Mouse (Mus musculus) left cerebral cortex, postnatal 14 days (tissue): ENCODE results near the gene Camkv. TPM values are rescaled to one million over a fixed set of nuclear protein-coding genes. Genes with fewer than 3 reads are reported as not detected.

ENCODE experiments used
- DNase-seq, 2 experiments: peaks; one replicate each; pipeline ENCODE4 v3.0.0; 2021 to 2022; ENCODE audit warnings: low spot score in 2 of 2, mixed read lengths in 1 of 2
- intact Hi-C: fragments of 180-260 bp; cut with DNase I; formaldehyde crosslinking; loops from one replicate; pipeline ENCODE4 v1.15.1; 2025
- total RNA-seq, 2 experiments: library from RNA; stranded (reverse); gene quantifications; 2 replicates each; pipeline ENCODE4 v1.2.3; 2021

The Camkv gene
- total RNA-seq, 2 experiments from 2014 or later, result 382 to 398 TPM

DNA sequence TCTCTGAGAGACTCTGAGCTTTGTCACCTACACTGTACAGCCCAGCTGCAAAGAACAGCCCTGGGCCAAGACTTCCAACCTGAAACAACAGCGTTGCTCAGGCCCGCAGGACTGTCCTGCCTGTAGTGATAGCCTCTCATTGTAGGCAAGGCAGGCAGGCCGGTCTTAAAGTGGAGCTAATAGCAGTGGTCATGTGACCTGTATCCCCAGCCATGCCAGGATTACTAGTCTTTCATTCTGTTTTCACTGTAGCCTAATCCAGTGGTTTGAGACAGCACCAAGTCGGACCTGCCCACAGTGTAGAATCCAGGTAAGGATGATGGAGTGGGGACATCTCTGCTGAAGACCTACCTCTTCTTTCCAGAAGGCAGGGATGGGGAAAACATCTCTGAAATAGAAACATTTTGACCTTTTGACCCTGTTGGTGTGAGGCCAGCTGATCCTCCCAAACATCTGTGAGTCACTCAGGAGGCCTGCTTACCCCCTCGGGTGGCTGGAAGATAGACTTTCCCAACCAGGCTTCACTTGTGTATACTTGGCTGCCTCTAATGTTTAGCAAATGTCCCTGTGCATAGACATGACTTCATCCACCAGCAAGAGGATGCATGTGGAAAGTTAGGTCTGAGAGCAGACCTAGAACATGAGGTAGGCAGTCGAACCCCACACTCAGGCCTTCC lies 20.3 kb downstream of the Camkv start:
- intact Hi-C loops, result no loop called here

DNA sequence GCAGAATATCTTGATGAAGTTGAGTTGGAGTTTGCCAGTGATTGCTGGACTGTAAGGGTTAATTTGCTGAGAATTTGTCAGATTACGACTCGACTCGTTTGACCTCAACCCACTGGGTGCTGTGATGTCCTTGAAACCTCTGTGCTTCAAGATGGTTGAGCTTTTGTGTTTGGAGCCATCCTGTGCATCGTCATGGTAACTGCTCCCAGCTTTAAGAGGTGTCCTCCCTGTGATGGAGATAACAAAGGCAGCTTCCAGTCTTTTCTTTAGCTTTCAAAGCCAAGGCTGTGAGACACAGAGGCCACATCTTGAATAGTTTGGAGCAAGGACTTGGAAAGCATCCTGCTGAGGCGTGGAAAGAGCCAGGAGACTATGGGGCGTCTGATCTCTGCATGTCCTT lies 21.7 kb downstream of the Camkv start:
- DNase-seq, result no peak
- intact Hi-C loops, result no loop called here

More for the DNA sequence above, 20.3 kb downstream of the Camkv start:
- no peak for DNase-seq

DNA sequence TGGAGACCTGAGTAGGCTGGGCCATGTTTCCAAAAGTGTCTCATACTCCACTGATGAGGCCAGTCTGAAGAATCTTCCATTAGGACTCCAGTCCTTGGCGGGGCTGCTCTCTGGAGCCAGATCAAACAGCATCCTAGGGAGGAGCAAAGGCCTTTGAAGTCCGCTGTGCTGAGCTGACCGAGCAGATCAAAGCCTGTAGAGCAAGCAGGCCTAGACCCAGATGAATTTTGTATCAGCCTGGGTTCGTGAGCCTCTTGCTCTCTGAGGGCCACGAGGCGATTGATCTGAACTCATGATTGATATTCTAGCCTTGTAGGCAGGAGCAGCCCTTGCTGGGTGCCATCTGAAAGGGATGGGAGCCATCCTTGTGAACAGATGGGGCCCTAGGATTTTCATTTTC lies 24.4 kb downstream of the Camkv start:
- no peak for DNase-seq
- intact Hi-C loops, result loop anchor here (5.0 kb wide), 1 partner anchor 87 kb away; the partner anchor contains the start of gene Gmppb

DNA sequence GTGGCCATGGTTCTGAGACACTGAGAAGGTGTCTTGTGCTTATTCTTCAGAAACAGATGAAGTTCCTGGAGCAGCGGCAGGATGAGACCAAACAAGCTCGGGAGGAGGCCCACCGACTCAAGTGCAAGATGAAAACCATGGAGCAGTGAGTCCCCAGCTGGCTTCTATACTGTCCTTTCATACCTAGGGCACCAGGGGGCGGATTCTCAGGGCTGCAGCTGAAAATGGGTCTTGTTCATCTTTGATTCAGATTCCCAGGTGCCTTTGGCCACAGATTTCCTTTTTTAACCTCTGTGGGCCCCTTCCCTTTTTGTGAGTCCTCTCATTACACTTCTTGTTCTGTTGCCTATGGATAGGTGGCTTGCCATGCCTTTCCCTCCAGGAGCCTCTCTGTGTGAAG lies 25.5 kb downstream of the Camkv start:
- no peak for DNase-seq
- intact Hi-C loops, result loop anchor here (5.0 kb wide), 1 partner anchor 86 kb away; the partner anchor contains the start of gene Gmppb

GRCm38 (mm10) chr9:107961351-107961762 lies 25.9 kb downstream of the Camkv start:
- intact Hi-C loops, result loop anchor here (5.0 kb wide), 1 partner anchor 86 kb away; the partner anchor contains the start of gene Gmppb
- DNase-seq, result peak; percentile 86 to 93

GRCm38 (mm10) chr9:107961881-107962280 lies 26.4 kb downstream of the Camkv start:
- intact Hi-C loops, result loop anchor here (2.0 to 5.0 kb wide), 2 partner anchors 57 to 85 kb away; partner anchors contain the start of gene Gmppb
- peak; percentile 73 to 87 for DNase-seq

- intact Hi-C loops, result loop anchor here (2.0 to 5.0 kb wide), 2 partner anchors 58 to 84 kb away; partner anchors contain the start of gene Gmppb
- DNase-seq, result no peak
Observed at GRCm38 (mm10) chr9:107962916-107963315, 27.4 kb downstream of the Camkv start.

GRCm38 (mm10) chr9:107963700-107964099 lies 28.2 kb downstream of the Camkv start:
- DNase-seq, result peak; percentile 75 to 88
- intact Hi-C loops, result loop anchor here (2.0 to 5.0 kb wide), 2 partner anchors 59 to 84 kb away; partner anchors contain the start of gene Gmppb

DNA sequence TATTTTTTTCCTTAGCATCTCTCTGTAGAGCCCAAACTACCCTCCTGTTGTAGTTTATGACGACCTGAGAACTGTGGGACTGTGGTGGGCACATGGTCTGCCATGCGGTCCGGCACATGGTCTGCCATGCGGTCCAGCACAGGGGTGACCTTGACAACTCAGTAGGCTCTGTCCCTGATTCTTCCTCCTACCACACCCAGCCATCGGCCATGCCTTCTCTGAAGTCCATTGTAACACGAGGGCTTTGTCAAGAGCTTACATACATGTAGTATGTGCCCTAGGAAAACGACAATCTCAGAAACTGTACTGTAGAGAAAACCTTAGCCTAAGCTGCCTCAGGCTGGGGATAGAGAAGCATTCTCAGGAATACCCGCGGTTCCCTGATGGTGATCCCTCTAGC lies 29.2 kb downstream of the Camkv start:
- intact Hi-C loops, result loop anchor here (5.0 kb wide), 1 partner anchor 83 kb away; the partner anchor contains the start of gene Gmppb
- no peak for DNase-seq

- intact Hi-C loops, result no loop called here
Observed at GRCm38 (mm10) chr9:107966676-107967075, 31.2 kb downstream of the Camkv start.

DNA sequence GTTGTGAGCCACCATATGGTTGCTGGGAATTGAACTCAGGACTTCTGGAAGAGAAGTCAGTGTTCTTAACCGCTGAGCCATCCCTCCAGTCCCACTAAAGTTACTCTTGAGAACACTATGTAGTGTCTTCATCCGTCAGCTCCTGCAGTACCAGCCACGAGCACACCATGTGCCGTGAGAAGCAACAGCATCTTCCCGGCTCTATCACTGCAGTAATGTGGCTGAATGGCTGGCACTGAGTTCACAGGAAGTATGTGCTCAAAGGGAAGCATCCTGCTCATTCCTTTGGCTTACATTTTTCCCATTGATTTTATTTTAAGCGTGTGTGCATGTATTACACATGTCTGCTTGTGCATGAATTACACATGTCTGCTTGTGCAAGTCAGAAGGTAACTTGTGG lies 32.0 kb downstream of the Camkv start:
- DNase-seq, result no peak

More at GRCm38 (mm10) chr9:107966676-107967075, 31.2 kb downstream of the Camkv start:
- DNase-seq, result no peak

DNA sequence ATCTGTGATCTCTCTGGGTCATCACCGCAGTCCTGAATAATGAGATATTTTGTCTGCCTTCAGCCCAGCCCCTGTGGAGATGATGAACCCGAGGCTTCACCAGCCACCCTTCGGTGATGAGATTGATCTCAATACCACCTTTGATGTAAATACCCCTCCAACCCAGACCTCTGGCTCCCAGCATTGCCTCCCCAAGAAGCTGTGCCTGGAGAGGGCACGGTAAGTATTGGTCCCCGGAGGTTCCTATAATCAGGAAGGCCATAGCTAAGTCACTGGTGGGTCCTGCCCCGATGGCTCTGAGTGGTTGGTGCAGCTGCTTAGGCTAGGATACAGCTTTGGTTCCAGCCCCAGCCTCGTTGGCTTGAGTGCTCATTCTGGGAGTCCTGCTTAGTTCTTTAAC lies 33.1 kb downstream of the Camkv start:
- no peak for DNase-seq
- intact Hi-C loops, result no loop called here

More for the DNA sequence above, 32.0 kb downstream of the Camkv start:
- intact Hi-C loops, result no loop called here

GRCm38 (mm10) chr9:107970311-107970710 lies 34.8 kb downstream of the Camkv start:
- DNase-seq, result no peak
- intact Hi-C loops, result no loop called here

GRCm38 (mm10) chr9:107971690-107972541 lies 36.4 kb downstream of the Camkv start:
- intact Hi-C loops, result no loop called here
- no peak for DNase-seq

- no peak for DNase-seq
- intact Hi-C loops, result no loop called here
Observed at GRCm38 (mm10) chr9:107974491-107975171, 39.2 kb downstream of the Camkv start.

GRCm38 (mm10) chr9:107975399-107976386 lies 40.2 kb downstream of the Camkv start, which contains the start of gene Uba7:
Gene Uba7, plus strand, starts transcription at chr9:107975505.
- intact Hi-C loops, result no loop called here
- no peak for DNase-seq

GRCm38 (mm10) chr9:107978815-107979214 lies 43.3 kb downstream of the Camkv start:
- DNase-seq, result no peak
- intact Hi-C loops, result no loop called here
